Mouse (Mus musculus) hematopoietic stem cell, adult 5-6 weeks (primary cell): ENCODE results near the gene Slc30a3. TPM values are rescaled to one million over a fixed set of nuclear protein-coding genes. Genes with fewer than 3 reads are reported as not detected.

Experiments
- total RNA-seq: library from RNA; stranded (forward); fragments of 172-1452, 232-1000 nt; gene quantifications from 2 replicates; pipeline ENCODE4 v1.2.3, GENCODE M21; 2017

Gene Slc30a3
- total RNA-seq, 1 experiment from 2014 or later: not detected

Other genes starting within 250 kb of the Slc30a3 start
- gene Tmem214, start 240.2 kb downstream of the Slc30a3 start, total RNA-seq: 12.0 and 17.8 TPM in 2 replicates
- gene Agbl5, start 219.5 kb downstream of the Slc30a3 start, total RNA-seq: 19.3 and 25.6 TPM in 2 replicates
- 190 and 197 TPM in 2 replicates for gene Ost4, start 200.4 kb downstream of the Slc30a3 start, total RNA-seq
- 31.9 and 48.9 TPM in 2 replicates for gene Emilin1, start 194.8 kb downstream of the Slc30a3 start, total RNA-seq
- 69.2 and 71.8 TPM in 2 replicates for gene Khk, start 186.8 kb downstream of the Slc30a3 start, total RNA-seq
- gene Cgref1, start 162.6 kb downstream of the Slc30a3 start, total RNA-seq: not detected in 2 replicates
- 56.5 and 72.3 TPM in 2 replicates for gene Preb, start 147.9 kb downstream of the Slc30a3 start, total RNA-seq
- gene Tcf23, start 139.6 kb downstream of the Slc30a3 start, total RNA-seq: not detected in 2 replicates
- 69.1 and 74.0 TPM in 2 replicates for gene Atraid, start 59.9 kb downstream of the Slc30a3 start, total RNA-seq
- gene Slc5a6, start 59.3 kb downstream of the Slc30a3 start, total RNA-seq: 5.1 and 6.7 TPM in 2 replicates
- 22.2 and 33.5 TPM in 2 replicates for gene Cad, start 53.5 kb downstream of the Slc30a3 start, total RNA-seq
- not detected in 2 replicates for gene Dnajc5g, start 2.0 kb downstream of the Slc30a3 start, total RNA-seq
- gene Trim54, start 8.5 kb upstream of the Slc30a3 start, total RNA-seq: not detected in 2 replicates
- not detected in 2 replicates for gene Ucn, start 30.6 kb upstream of the Slc30a3 start, total RNA-seq
- 32.1 and 51.0 TPM in 2 replicates for gene Mpv17, start 46.0 kb upstream of the Slc30a3 start, total RNA-seq
- 1.2 TPM in 1 of 2 replicates, not detected in the other for gene Gm29609, start 71.7 kb upstream of the Slc30a3 start, total RNA-seq
- 64.3 and 83.3 TPM in 2 replicates for gene Gtf3c2, start 71.9 kb upstream of the Slc30a3 start, total RNA-seq
- 33.8 and 37.6 TPM in 2 replicates for gene Snx17, start 85.0 kb upstream of the Slc30a3 start, total RNA-seq
- gene Eif2b4, start 85.2 kb upstream of the Slc30a3 start, total RNA-seq: 11.4 and 16.0 TPM in 2 replicates
- 5.8 and 11.3 TPM in 2 replicates for gene Zfp513, start 94.1 kb upstream of the Slc30a3 start, total RNA-seq
- gene Ppm1g, start 112.5 kb upstream of the Slc30a3 start, total RNA-seq: 130 and 218 TPM in 2 replicates
- gene Nrbp1, start 132.6 kb upstream of the Slc30a3 start, total RNA-seq: 112 and 130 TPM in 2 replicates
- not detected in 2 replicates for gene Gm9970, start 133.0 kb upstream of the Slc30a3 start, total RNA-seq
- gene Krtcap3, start 143.5 kb upstream of the Slc30a3 start, total RNA-seq: 2.3 and 8.4 TPM in 2 replicates
- 27.6 and 67.0 TPM in 2 replicates for gene Ift172, start 182.9 kb upstream of the Slc30a3 start, total RNA-seq
- gene Fndc4, start 187.8 kb upstream of the Slc30a3 start, total RNA-seq: 1.6 and 2.6 TPM in 2 replicates
- 0.65 TPM in 1 of 2 replicates, not detected in the other for gene Gckr, start 189.2 kb upstream of the Slc30a3 start, total RNA-seq